Mouse (Mus musculus): ENCODE data around the gene Aff3.

Gene Aff3

GRCm38 (mm10) chr1:38132942-38133341, 531.8 kb downstream of the Aff3 start:
- DNase-seq, result no peak

GRCm38 (mm10) chr1:38130715-38131483, 533.9 kb downstream of the Aff3 start:
- DNase-seq, result peak; percentile 57

- DNase-seq, result peak; percentile 99
Observed at GRCm38 (mm10) chr1:38129501-38130267, 535.1 kb downstream of the Aff3 start, which contains the start of gene Rev1. Gene Rev1 (minus strand): TSS chr1:38129801.

GRCm38 (mm10) chr1:38128919-38129436, 535.8 kb downstream of the Aff3 start:
- peak; percentile 82 for DNase-seq

Measured in cerebellum, adult 11-12 months (tissue).